9 mouse cellular contexts compared by ENCODE assay signal in the genomic region with DNA sequence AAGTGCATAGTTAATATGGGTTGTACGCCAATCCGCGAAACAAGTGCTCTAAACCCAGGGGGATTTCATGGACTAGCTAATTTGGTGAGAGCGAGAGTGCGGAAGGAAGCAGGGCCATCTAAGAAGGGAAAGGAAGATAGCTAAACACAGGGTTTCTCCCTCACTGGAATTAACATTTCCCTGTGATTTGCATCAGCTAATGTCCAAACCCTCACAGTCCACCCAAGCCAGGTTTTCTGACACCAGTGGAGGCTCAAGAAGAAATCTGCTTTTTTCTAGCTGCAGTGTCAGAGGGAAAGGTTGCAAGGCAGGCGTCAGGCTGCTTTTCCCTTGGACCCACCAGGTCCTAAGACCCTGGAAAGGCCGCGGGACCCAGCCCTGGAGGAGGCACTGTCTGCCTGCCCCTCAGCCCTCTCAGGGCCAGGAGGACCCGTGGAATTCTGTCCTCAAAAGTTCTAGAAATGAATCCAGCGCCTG. TPM values are rescaled to one million over a fixed set of nuclear protein-coding genes. Genes with fewer than 3 reads are reported as not detected.
DNase-seq lines count a peak whose midpoint lies in the region; ATAC-seq and TF ChIP-seq lines count a peak whose summit lies in the region.
"Had no signal": no experiment of that assay in that cellular context is flagged by ENCODE, and none has a peak within 500 bp of the region (broad histone marks: within the 10 kb centered on the region; RNA-seq: fewer than 3 reads in every experiment).

No protein-coding gene starts in this region.

- no peak for TF ChIP-seq EP300 in stomach, postnatal 0 days (optimal IDR thresholded peaks at IDR 0.05)

- DNase-seq in cerebellum, postnatal 14 days: peak; percentile 26 to 40
- DNase-seq in cerebellum, adult 11 months: no peak
- no peak for DNase-seq in stomach, postnatal 0 days (ENCODE audit: low spot score)
- no peak for DNase-seq in limb, embryonic 14.5 days (ENCODE audit: low spot score)
- DNase-seq in frontal cortex, adult 2 months (ENCODE audit: extremely low spot score in 1 of 2, low spot score in 1 of 2): no peak

- ATAC-seq in stomach, embryonic 14.5 days (ENCODE audit: insufficient number of reproducible peaks, insufficient read depth, low FRiP score, low read depth): no peak
- ATAC-seq in stomach, postnatal 0 days (ENCODE audit: low FRiP score, low TSS enrichment): no peak
- ATAC-seq in limb, embryonic 14.5 days (ENCODE audit: low FRiP score, low read depth): peak; percentile 1; the same call in 1 of the 2 replicates
- ATAC-seq in megakaryocyte-erythroid progenitor cell, adult 5-6 weeks (replicated peaks; ENCODE audit: low FRiP score, low TSS enrichment, poor library complexity, severe bottlenecking): no peak
- no peak for ATAC-seq in inflammation-experienced regulatory T-cells, adult 6 months

- H3K4me3 ChIP-seq in stomach, embryonic 14.5 days (ENCODE audit: low read depth, low read length): no peak overlapping the region; the same call in 1 of the 2 replicates
- no peak overlapping the region for H3K4me3 ChIP-seq in stomach, postnatal 0 days (ENCODE audit: low read depth, low read length)
- H3K4me3 ChIP-seq in limb, embryonic 14.5 days (replicated peaks; ENCODE audit: low read length): no peak overlapping the region

- peaks cover 31% of the 10 kb centered on the region for H3K4me1 ChIP-seq in stomach, embryonic 14.5 days (ENCODE audit: control insufficient read depth, insufficient read depth, low read length)
- H3K4me1 ChIP-seq in stomach, postnatal 0 days (replicated peaks; ENCODE audit: control insufficient read depth, insufficient read depth): 0 out of 2 replicates have a peak, but pooled peaks cover 2% of the 10 kb centered on the region
- peaks cover 42% of the 10 kb centered on the region for H3K4me1 ChIP-seq in limb, embryonic 14.5 days (ENCODE audit: control insufficient read depth, insufficient read depth, low read length)

- TF ChIP-seq CTCF in stomach, postnatal 0 days (IDR thresholded peaks at IDR 0.05; ENCODE audit: low read depth): no peak

- no peaks in the 10 kb centered on the region for H3K27me3 ChIP-seq in stomach, embryonic 14.5 days (ENCODE audit: control insufficient read depth, insufficient read depth, low read length)
- no peaks in the 10 kb centered on the region for H3K27me3 ChIP-seq in stomach, postnatal 0 days (ENCODE audit: control insufficient read depth, insufficient read depth, low read length)
- H3K27me3 ChIP-seq in limb, embryonic 14.5 days (ENCODE audit: control insufficient read depth, insufficient read depth, low read length): no peaks in the 10 kb centered on the region

- H3K9ac ChIP-seq in stomach, embryonic 14.5 days (replicated peaks; ENCODE audit: low read depth, low read length): no peak overlapping the region
- no peak overlapping the region for H3K9ac ChIP-seq in stomach, postnatal 0 days (ENCODE audit: low read length)
- H3K9ac ChIP-seq in limb, embryonic 14.5 days (ENCODE audit: low read depth, low read length, severe bottlenecking): peak overlapping the region; percentile 68; the same call in 1 of the 2 replicates

- 66% methylated on average over 10 of the region's 10 CpGs for WGBS in stomach, embryonic 14.5 days
- WGBS in stomach, postnatal 0 days: 83% methylated on average over 10 of the region's 10 CpGs
- 58% methylated on average over 10 of the region's 10 CpGs for WGBS in limb, embryonic 14.5 days

- 0 out of 2 replicates have a peak overlapping the region, but pooled peaks have one; percentile 15 for H3K4me2 ChIP-seq in stomach, embryonic 14.5 days (replicated peaks; ENCODE audit: low read depth, low read length)
- no peak overlapping the region for H3K4me2 ChIP-seq in stomach, postnatal 0 days (replicated peaks; ENCODE audit: low read depth)
- no peak overlapping the region for H3K4me2 ChIP-seq in limb, embryonic 14.5 days (replicated peaks; ENCODE audit: low read depth, low read length, severe bottlenecking)

- TF ChIP-seq POLR2A in limb, embryonic 14.5 days (IDR thresholded peaks at IDR 0.05; ENCODE audit: borderline replicate concordance, extremely low read depth, insufficient read depth, insufficient read length): no peak

- H3K27ac ChIP-seq in stomach, embryonic 14.5 days (ENCODE audit: low read length): no peak overlapping the region
- H3K27ac ChIP-seq in stomach, postnatal 0 days (replicated peaks): no peak overlapping the region
- H3K27ac ChIP-seq in limb, embryonic 14.5 days (replicated peaks; ENCODE audit: low read depth, low read length): no peak overlapping the region

- H3K9me3 ChIP-seq in stomach, embryonic 14.5 days (ENCODE audit: control insufficient read depth, low read depth, low read length): no peaks in the 10 kb centered on the region
- H3K9me3 ChIP-seq in stomach, postnatal 0 days (ENCODE audit: control insufficient read depth, low read length): no peaks in the 10 kb centered on the region
- H3K9me3 ChIP-seq in limb, embryonic 14.5 days (ENCODE audit: control insufficient read depth, low read length): no peaks in the 10 kb centered on the region

- H3K36me3 ChIP-seq in stomach, embryonic 14.5 days (ENCODE audit: control insufficient read depth, insufficient read depth, low read length): no peaks in the 10 kb centered on the region
- no peaks in the 10 kb centered on the region for H3K36me3 ChIP-seq in stomach, postnatal 0 days (ENCODE audit: control insufficient read depth, insufficient read depth, low read length)
- no peaks in the 10 kb centered on the region for H3K36me3 ChIP-seq in limb, embryonic 14.5 days (ENCODE audit: control insufficient read depth, insufficient read depth, low read length)

RNA-seq across cellular contexts. Expression of a gene that starts 1.4 kb away (rescaled TPM):
- 9.9 and 11.0 TPM in 2 replicates for polyA plus RNA-seq in stomach, embryonic 14.5 days (2014; fragmentation: Nextera tagmentation; extraction: Ambion mirVana)
- 7.5 and 9.4 TPM in 2 replicates for polyA plus RNA-seq in stomach, postnatal 0 days (2015; fragmentation: Nextera tagmentation; extraction: Ambion mirVana)
- 8.8 and 10.8 TPM in 2 replicates for polyA plus RNA-seq in limb, embryonic 14.5 days (2012; rRNA removed)
- polyA plus RNA-seq in limb, embryonic 14.5 days (2014; fragmentation: Nextera tagmentation; extraction: Ambion mirVana): 13.0 and 14.2 TPM in 2 replicates
- 1.5 and 1.9 TPM in 2 replicates for polyA plus RNA-seq in frontal cortex, adult 2 months (2012; rRNA removed)
- not detected in 2 replicates for total RNA-seq in megakaryocyte-erythroid progenitor cell, adult 5-6 weeks (2014; fragmentation: Nextera tagmentation)
- total RNA-seq in megakaryocyte-erythroid progenitor cell, adult 5-6 weeks (2017): not detected in 2 replicates
- polyA plus RNA-seq in inflammation-experienced regulatory T-cells, adult 6 months (2017; shearing (Covaris generic)): 1 to 10 TPM in 2 of 3 experiments, under 1 TPM in 1; 0.17 to 4.6 (median 2.0) TPM

RNA-seq across cellular contexts. Expression of a gene that starts 9.9 kb away (rescaled TPM):
- 4.4 and 5.0 TPM in 2 replicates for polyA plus RNA-seq in stomach, embryonic 14.5 days (2014; fragmentation: Nextera tagmentation; extraction: Ambion mirVana)
- polyA plus RNA-seq in stomach, postnatal 0 days (2015; fragmentation: Nextera tagmentation; extraction: Ambion mirVana): 1.5 and 1.9 TPM in 2 replicates
- 18.7 and 19.0 TPM in 2 replicates for polyA plus RNA-seq in limb, embryonic 14.5 days (2012; rRNA removed)
- 7.9 and 8.2 TPM in 2 replicates for polyA plus RNA-seq in limb, embryonic 14.5 days (2014; fragmentation: Nextera tagmentation; extraction: Ambion mirVana)
- 3.9 and 5.3 TPM in 2 replicates for polyA plus RNA-seq in frontal cortex, adult 2 months (2012; rRNA removed)
- total RNA-seq in megakaryocyte-erythroid progenitor cell, adult 5-6 weeks (2014; fragmentation: Nextera tagmentation): not detected in 2 replicates
- not detected in 2 replicates for total RNA-seq in megakaryocyte-erythroid progenitor cell, adult 5-6 weeks (2017)
- polyA plus RNA-seq in inflammation-experienced regulatory T-cells, adult 6 months (2017; shearing (Covaris generic)): 1 to 10 TPM in 1 of 3 experiments, under 1 TPM in 2; 0.37 to 1.0 (median 0.83) TPM

RNA-seq across cellular contexts. Expression of a gene that starts 16.1 kb away (rescaled TPM):
- 45.0 and 56.9 TPM in 2 replicates for polyA plus RNA-seq in stomach, embryonic 14.5 days (2014; fragmentation: Nextera tagmentation; extraction: Ambion mirVana)
- 25.9 and 27.4 TPM in 2 replicates for polyA plus RNA-seq in stomach, postnatal 0 days (2015; fragmentation: Nextera tagmentation; extraction: Ambion mirVana)
- polyA plus RNA-seq in limb, embryonic 14.5 days (2012; rRNA removed): 52.7 and 59.4 TPM in 2 replicates
- polyA plus RNA-seq in limb, embryonic 14.5 days (2014; fragmentation: Nextera tagmentation; extraction: Ambion mirVana): 33.4 and 38.0 TPM in 2 replicates
- 40.7 and 44.6 TPM in 2 replicates for polyA plus RNA-seq in frontal cortex, adult 2 months (2012; rRNA removed)
- 124 and 133 TPM in 2 replicates for total RNA-seq in megakaryocyte-erythroid progenitor cell, adult 5-6 weeks (2014; fragmentation: Nextera tagmentation)
- 71.4 and 79.9 TPM in 2 replicates for total RNA-seq in megakaryocyte-erythroid progenitor cell, adult 5-6 weeks (2017)
- polyA plus RNA-seq in inflammation-experienced regulatory T-cells, adult 6 months (2017; shearing (Covaris generic)): 10 to 100 TPM; 26.7 to 44.6 (median 37.8) TPM

RNA-seq across cellular contexts. Expression of a gene that starts 42.2 kb away (rescaled TPM):
- not detected in 2 replicates for polyA plus RNA-seq in stomach, embryonic 14.5 days (2014; fragmentation: Nextera tagmentation; extraction: Ambion mirVana)
- polyA plus RNA-seq in stomach, postnatal 0 days (2015; fragmentation: Nextera tagmentation; extraction: Ambion mirVana): not detected in 2 replicates
- not detected in 2 replicates for polyA plus RNA-seq in limb, embryonic 14.5 days (2012; rRNA removed)
- polyA plus RNA-seq in limb, embryonic 14.5 days (2014; fragmentation: Nextera tagmentation; extraction: Ambion mirVana): not detected in 2 replicates
- polyA plus RNA-seq in frontal cortex, adult 2 months (2012; rRNA removed): not detected in 2 replicates
- not detected in 2 replicates for total RNA-seq in megakaryocyte-erythroid progenitor cell, adult 5-6 weeks (2014; fragmentation: Nextera tagmentation)
- not detected in 2 replicates for total RNA-seq in megakaryocyte-erythroid progenitor cell, adult 5-6 weeks (2017)
- not detected for polyA plus RNA-seq in inflammation-experienced regulatory T-cells, adult 6 months (2017; shearing (Covaris generic))
- total RNA-seq: layer of hippocampus, postnatal 10 days had no signal

Comparison
In these comparisons a context has a peak if more than half of its experiments do, and no peak if none do; other contexts are left out.
1. DNase-seq: peak in cerebellum, postnatal 14 days (2 of 2); none in cerebellum, adult 11 months (single experiment), stomach, postnatal 0 days (single experiment), limb, embryonic 14.5 days (single experiment) and frontal cortex, adult 2 months (0 of 2).